ENCODE assay signal across 10 mouse cellular contexts in the genomic region with DNA sequence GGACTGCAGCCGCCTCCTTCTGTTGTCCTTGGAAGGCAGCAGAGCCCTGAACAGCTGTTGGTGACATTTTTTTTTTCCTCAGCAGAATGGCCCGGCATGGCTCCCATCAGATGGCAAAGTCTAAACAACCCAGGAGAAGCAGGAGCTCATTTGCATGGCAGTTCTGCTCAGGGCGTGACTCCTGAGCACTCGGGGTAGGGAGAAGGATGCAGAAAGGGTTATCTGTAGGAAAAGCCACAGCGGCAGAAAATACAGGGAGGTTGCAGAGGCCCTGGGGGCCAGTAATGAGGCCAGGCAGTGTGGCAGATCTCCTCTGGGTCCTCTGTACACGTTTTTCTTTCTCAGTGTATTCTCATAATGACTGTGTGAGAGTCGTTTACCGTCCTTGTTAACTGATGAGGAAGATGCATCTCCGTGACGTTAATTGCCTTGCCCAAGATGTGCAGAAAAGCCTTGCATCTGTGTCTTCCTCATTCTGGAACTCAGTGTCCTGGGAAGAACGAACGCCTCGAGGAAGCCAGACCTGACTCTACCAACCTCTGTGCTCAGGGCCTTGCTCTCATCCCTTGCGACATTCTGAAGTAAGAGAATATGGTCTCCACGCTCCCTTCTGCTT. TPM values are rescaled to one million over a fixed set of nuclear protein-coding genes. Genes with fewer than 3 reads are reported as not detected.
DNase-seq lines count a peak whose midpoint lies in the region; ATAC-seq lines count a peak whose summit lies in the region.
"Had no signal": no experiment of that assay in that cellular context is flagged by ENCODE, and none has a peak within 500 bp of the region (broad histone marks: within the 10 kb centered on the region; RNA-seq: fewer than 3 reads in every experiment).

No protein-coding gene starts in this region.

- H3K36me3 ChIP-seq in neural tube, embryonic 14.5 days (ENCODE audit: control insufficient read depth, insufficient read depth, low read length), result no peaks in the 10 kb centered on the region

- peak; percentile 64 for ATAC-seq in frontal cortex, adult (ENCODE audit: low TSS enrichment)
- peak; percentile 80 for ATAC-seq in neural tube, embryonic 14.5 days (ENCODE audit: low read depth)

- no peak overlapping the region for H3K27ac ChIP-seq in neural tube, embryonic 14.5 days (ENCODE audit: low read depth, low read length)
- H3K27ac ChIP-seq: liver, embryonic 14.5 days had no signal

- H3K4me1 ChIP-seq in neural tube, embryonic 14.5 days (ENCODE audit: control insufficient read depth, insufficient read depth, low read length), result peaks cover 6% of the 10 kb centered on the region; the same call in 1 of the 2 replicates

- H3K4me3 ChIP-seq in neural tube, embryonic 14.5 days (ENCODE audit: low read depth, low read length), result no peak overlapping the region

- H3K4me2 ChIP-seq in neural tube, embryonic 14.5 days (ENCODE audit: low read depth, low read length), result no peak overlapping the region

- no peak for DNase-seq in frontal cortex, postnatal 25 days (ENCODE audit: low spot score in 2 of 2)
- DNase-seq in lung, postnatal 10 days, result peak; percentile 26
- no peak for DNase-seq in lung, postnatal 36 days
- peak; percentile 24 for DNase-seq in heart, postnatal 4 days
- no peak for DNase-seq in thymus, postnatal 4 days
- DNase-seq in frontal cortex, postnatal 36 days (ENCODE audit: low spot score in 2 of 2), result no peak
- DNase-seq: cerebellum, adult 9-11 months had no signal

- no peaks in the 10 kb centered on the region for H3K27me3 ChIP-seq in neural tube, embryonic 14.5 days (ENCODE audit: control insufficient read depth, insufficient read depth, low read length)

- H3K9ac ChIP-seq in neural tube, embryonic 14.5 days (replicated peaks; ENCODE audit: low read depth, low read length), result no peak overlapping the region
- H3K9ac ChIP-seq: liver, embryonic 14.5 days had no signal

- WGBS in neural tube, embryonic 14.5 days, result 30% methylated on average over 15 of the region's 15 CpGs

- no peaks in the 10 kb centered on the region for H3K9me3 ChIP-seq in neural tube, embryonic 14.5 days (ENCODE audit: control insufficient read depth, low read length)

RNA-seq across cellular contexts. Expression of a gene that starts 10.1 kb away (rescaled TPM):
- 1 to 10 TPM; 6.1 to 7.5 TPM for total RNA-seq in heart, postnatal 4 days (2021)
- polyA plus RNA-seq in neural tube, embryonic 14.5 days (2014; fragmentation: Nextera tagmentation; extraction: Ambion mirVana), result 10.1 and 11.4 TPM in 2 replicates

Comparison
In these comparisons a context has a peak if more than half of its experiments do, and no peak if none do; other contexts are left out.
1. DNase-seq: peak in lung, postnatal 10 days (single experiment) and heart, postnatal 4 days (single experiment); none in frontal cortex, postnatal 25 days (0 of 2), lung, postnatal 36 days (single experiment), thymus, postnatal 4 days (single experiment) and frontal cortex, postnatal 36 days (0 of 2).